Mouse (Mus musculus): Measurements from ENCODE around the gene Apba3. TPM values are rescaled to one million over a fixed set of nuclear protein-coding genes. Genes with fewer than 3 reads are reported as not detected.

The Apba3 gene
- total and polyA plus RNA-seq, 3 experiments = 111 to 151 (median 123) TPM

DNA sequence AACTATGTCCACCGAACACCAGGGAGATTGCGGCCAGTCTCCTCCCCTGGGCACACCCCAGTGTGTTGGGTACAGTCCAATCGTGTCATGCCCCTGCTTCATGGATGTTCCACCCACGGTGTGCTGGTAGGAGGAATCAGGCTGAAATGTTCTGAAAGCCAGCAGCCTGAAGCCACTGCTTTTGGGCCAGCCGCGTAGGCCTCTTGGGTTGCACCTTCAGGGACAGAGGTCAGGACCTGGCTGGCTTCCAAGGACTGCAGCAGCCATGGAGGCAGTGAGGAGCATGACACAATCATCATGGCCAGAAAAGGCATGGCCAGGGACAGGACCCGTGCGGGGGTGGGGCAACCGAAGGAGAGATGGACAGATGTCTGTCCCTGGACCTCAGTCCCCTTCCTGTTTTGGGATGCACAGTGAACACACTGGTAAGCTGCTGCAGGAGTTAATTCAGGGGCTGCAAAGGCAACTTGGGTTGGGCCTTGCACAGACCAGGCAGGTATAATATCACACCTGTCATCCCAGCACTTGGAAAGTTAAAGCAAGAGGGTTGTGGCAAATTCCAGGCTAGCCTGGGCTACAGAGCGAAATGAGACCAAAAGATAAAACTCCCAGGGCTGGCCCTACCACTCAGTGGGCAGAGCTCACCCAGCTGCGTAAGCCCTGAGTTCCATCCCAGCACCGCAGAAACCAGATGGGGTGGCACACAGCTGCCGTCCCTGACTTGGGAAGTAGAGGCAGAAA lies 52.0 kb downstream of the Apba3 start:
- 68% methylated on average over 13 of the region's 13 CpGs for WGBS
- peak in 1 of 2 experiments; percentile 49 for DNase-seq
- H3K9ac ChIP-seq (ENCODE audit: low read depth, low read length) = no peak overlapping the region
- H3K79me2 ChIP-seq (replicated peaks; ENCODE audit: control insufficient read depth, insufficient read depth, low read length) = no peaks in the 10 kb centered on the region; the same call in 1 of the 2 replicates
- H3K4me3 ChIP-seq = no peak overlapping the region
- H3K4me1 ChIP-seq (ENCODE audit: control insufficient read depth, insufficient read depth, low read length) = peaks cover 6% of the 10 kb centered on the region
- intact Hi-C loops (cut with DNase I) = loop anchor here (2.0 kb wide), 1 partner anchor 26 kb away; the partner anchor contains the start of gene Pip5k1c
- H3K27ac ChIP-seq = no peak overlapping the region
- H3K36me3 ChIP-seq (ENCODE audit: control insufficient read depth, insufficient read depth, low read length) = no peaks in the 10 kb centered on the region; the same call in 1 of the 2 replicates
- TF ChIP-seq CTCF (IDR thresholded peaks at IDR 0.05) = no peak
- TF ChIP-seq POLR2A (IDR thresholded peaks at IDR 0.05; ENCODE audit: insufficient read depth, low read depth, low read length) = no peak
- TF ChIP-seq EP300 (IDR thresholded peaks at IDR 0.05; ENCODE audit: insufficient read depth, low read depth, low read length) = no peak
- H3K27me3 ChIP-seq (ENCODE audit: control insufficient read depth, insufficient read depth, low read length) = no peaks in the 10 kb centered on the region

GRCm38 (mm10) chr10:81319330-81319699 lies 52.6 kb downstream of the Apba3 start:
- Histone ChIP-seq H3K4me1 (ENCODE audit: control insufficient read depth, insufficient read depth, low read length) (peaks cover 6% of the 10 kb centered on the region), H3K4me3 (no peak overlapping the region), H3K9ac (ENCODE audit: low read depth, low read length) (peak overlapping the region; percentile 75), H3K36me3 (ENCODE audit: control insufficient read depth, insufficient read depth, low read length) (no peaks in the 10 kb centered on the region; the same call in 1 of the 2 replicates), H3K27me3 (ENCODE audit: control insufficient read depth, insufficient read depth, low read length) (no peaks in the 10 kb centered on the region), H3K79me2 (replicated peaks; ENCODE audit: control insufficient read depth, insufficient read depth, low read length) (no peaks in the 10 kb centered on the region; the same call in 1 of the 2 replicates), H3K27ac (peak overlapping the region; percentile 99)
- DNase-seq = peak in 1 of 2 experiments; percentile 40
- TF ChIP-seq POLR2A (IDR thresholded peaks at IDR 0.05; ENCODE audit: insufficient read depth, low read depth, low read length) (no peak), EP300 (IDR thresholded peaks at IDR 0.05; ENCODE audit: insufficient read depth, low read depth, low read length) (no peak), CTCF (IDR thresholded peaks at IDR 0.05) (peak; percentile 49)
- intact Hi-C loops (cut with DNase I) = loop anchor here (2.0 kb wide), 1 partner anchor 27 kb away; the partner anchor contains the start of gene Pip5k1c
- 41% methylated on average over 8 of the region's 8 CpGs for WGBS

GRCm38 (mm10) chr10:81319741-81320549 lies 53.2 kb downstream of the Apba3 start:
- DNase-seq = peak in 1 of 2 experiments; percentile 93
- peak overlapping the region; percentile 75 for H3K9ac ChIP-seq (ENCODE audit: low read depth, low read length)
- H3K27me3 ChIP-seq (ENCODE audit: control insufficient read depth, insufficient read depth, low read length) = no peaks in the 10 kb centered on the region
- peak overlapping the region; percentile 99 for H3K27ac ChIP-seq
- H3K4me1 ChIP-seq (ENCODE audit: control insufficient read depth, insufficient read depth, low read length) = peaks cover 6% of the 10 kb centered on the region
- no peaks in the 10 kb centered on the region; the same call in 1 of the 2 replicates for H3K36me3 ChIP-seq (ENCODE audit: control insufficient read depth, insufficient read depth, low read length)
- intact Hi-C loops (cut with DNase I) = loop anchor here (1.0 to 2.0 kb wide), 3 partner anchors 21 to 31 kb away; partner anchors contain the start of genes Hmg20b and Pip5k1c
- TF ChIP-seq EP300 (IDR thresholded peaks at IDR 0.05; ENCODE audit: insufficient read depth, low read depth, low read length) (no peak), POLR2A (IDR thresholded peaks at IDR 0.05; ENCODE audit: insufficient read depth, low read depth, low read length) (peak; percentile 64; the same call in 1 of the 2 replicates)
- H3K79me2 ChIP-seq (replicated peaks; ENCODE audit: control insufficient read depth, insufficient read depth, low read length) = no peaks in the 10 kb centered on the region; the same call in 1 of the 2 replicates
- WGBS = 2% methylated on average over 38 of the region's 38 CpGs
- H3K4me3 ChIP-seq = peak overlapping the region; percentile 60

- Histone ChIP-seq H3K27me3 (ENCODE audit: control insufficient read depth, insufficient read depth, low read length) (no peaks in the 10 kb centered on the region), H3K36me3 (ENCODE audit: control insufficient read depth, insufficient read depth, low read length) (no peaks in the 10 kb centered on the region; the same call in 1 of the 2 replicates), H3K4me1 (ENCODE audit: control insufficient read depth, insufficient read depth, low read length) (peaks cover 6% of the 10 kb centered on the region), H3K4me3 (peak within 1 kb of the TSS; percentile 79), H3K27ac (peak within 1 kb of the TSS; percentile 99), H3K9ac (ENCODE audit: low read depth, low read length) (peak within 1 kb of the TSS; percentile 88), H3K79me2 (replicated peaks; ENCODE audit: control insufficient read depth, insufficient read depth, low read length) (no peaks in the 10 kb centered on the region; the same call in 1 of the 2 replicates)
- DNase-seq = peak; percentile 95 to 100
- under 1% methylated on average over 68 of the region's 68 CpGs for WGBS
- TF ChIP-seq POLR2A (IDR thresholded peaks at IDR 0.05; ENCODE audit: insufficient read depth, low read depth, low read length) = peak; percentile 72
- TF ChIP-seq EP300 (IDR thresholded peaks at IDR 0.05; ENCODE audit: insufficient read depth, low read depth, low read length) = 0 out of 2 replicates have a peak, but pooled peaks have one; percentile 26
- TF ChIP-seq CTCF (IDR thresholded peaks at IDR 0.05) = peak; percentile 59
- intact Hi-C loops (cut with DNase I) = loop anchor here (1.0 to 2.0 kb wide), 2 partner anchors 21 to 30 kb away; partner anchors contain the start of gene Hmg20b
These were observed 54.0 kb downstream of the Apba3 start, which contains the start of gene Cactin for GRCm38 (mm10) chr10:81320550-81321347. Gene Cactin (plus strand): TSS chr10:81321103.

DNA sequence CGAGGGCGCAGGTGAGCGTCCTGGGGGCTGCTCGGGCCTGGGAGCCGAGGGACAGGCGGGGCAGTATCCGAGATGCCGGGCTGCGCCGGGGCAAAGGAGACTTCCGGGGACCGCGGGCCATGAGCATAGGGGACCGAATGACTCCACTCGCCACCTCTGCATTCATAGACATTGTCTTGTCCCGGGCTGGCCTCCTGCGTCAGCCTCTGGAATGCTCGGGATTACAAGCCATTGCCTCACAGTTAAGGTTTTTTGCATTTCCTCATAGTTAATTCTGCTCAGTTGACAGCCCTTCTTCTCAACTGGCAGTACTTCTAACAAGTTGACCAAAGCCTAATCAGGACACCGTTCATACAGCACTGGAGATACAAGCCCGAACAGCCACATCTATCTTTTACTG lies 54.7 kb downstream of the Apba3 start:
- peaks cover 9% of the 10 kb centered on the region for H3K4me1 ChIP-seq (ENCODE audit: control insufficient read depth, insufficient read depth, low read length)
- no peaks in the 10 kb centered on the region for H3K27me3 ChIP-seq (ENCODE audit: control insufficient read depth, insufficient read depth, low read length)
- peak overlapping the region; percentile 79 for H3K4me3 ChIP-seq
- intact Hi-C loops (cut with DNase I) = loop anchor here (2.0 kb wide), 1 partner anchor 29 kb away; the partner anchor contains the start of gene Hmg20b
- no peak for DNase-seq
- no peaks in the 10 kb centered on the region; the same call in 1 of the 2 replicates for H3K79me2 ChIP-seq (replicated peaks; ENCODE audit: control insufficient read depth, insufficient read depth, low read length)
- WGBS = 2% methylated on average over 20 of the region's 20 CpGs
- peak overlapping the region; percentile 88 for H3K9ac ChIP-seq (ENCODE audit: low read depth, low read length)
- no peaks in the 10 kb centered on the region; the same call in 1 of the 2 replicates for H3K36me3 ChIP-seq (ENCODE audit: control insufficient read depth, insufficient read depth, low read length)
- TF ChIP-seq POLR2A (IDR thresholded peaks at IDR 0.05; ENCODE audit: insufficient read depth, low read depth, low read length) (no peak), EP300 (IDR thresholded peaks at IDR 0.05; ENCODE audit: insufficient read depth, low read depth, low read length) (no peak), CTCF (IDR thresholded peaks at IDR 0.05) (no peak)
- H3K27ac ChIP-seq = peak overlapping the region; percentile 99

Measured in heart, adult 2 months (tissue).